Mouse (Mus musculus): Measurements from ENCODE around the gene A1bg.

Gene A1bg

DNA sequence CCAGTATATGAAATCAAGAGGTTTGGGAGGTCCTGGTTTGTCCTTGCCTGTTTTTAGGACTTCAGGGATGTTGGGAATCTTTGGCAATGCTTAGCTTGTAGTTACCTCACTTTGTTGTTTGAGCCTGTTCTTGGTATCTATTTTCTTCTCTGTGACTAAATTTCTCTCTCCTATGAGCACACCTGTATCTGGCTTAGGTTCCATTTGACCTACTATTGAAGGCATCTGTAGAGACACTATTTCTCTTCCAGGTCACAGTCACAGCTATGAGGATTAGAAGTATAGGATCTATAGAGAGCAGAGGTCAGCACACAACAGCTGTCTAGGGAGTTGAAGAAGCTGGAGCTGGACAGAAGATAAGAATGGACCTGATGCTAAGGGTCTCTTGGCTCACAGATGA, at the start of gene A1bg:
TSS of gene A1bg (minus strand) at position 101 of the 400 bp plus-strand sequence.
- DNase-seq, result no peak

DNA sequence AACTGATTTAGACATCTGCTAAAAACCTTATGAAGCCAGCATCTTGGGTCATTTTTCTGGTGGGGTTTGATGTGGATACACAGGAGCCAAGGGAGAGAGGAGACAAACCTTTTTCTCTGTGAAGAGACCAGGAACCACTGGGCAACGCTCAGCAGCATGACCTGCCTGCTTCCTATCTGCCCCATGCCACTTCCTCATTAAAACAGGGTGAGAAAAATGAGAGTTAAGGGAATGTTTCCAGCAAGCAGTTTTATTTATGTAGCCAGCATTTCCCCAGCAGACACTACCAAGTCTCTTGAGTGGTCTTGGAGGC, 45.7 kb upstream of the A1bg start:
- no peak for DNase-seq

DNA sequence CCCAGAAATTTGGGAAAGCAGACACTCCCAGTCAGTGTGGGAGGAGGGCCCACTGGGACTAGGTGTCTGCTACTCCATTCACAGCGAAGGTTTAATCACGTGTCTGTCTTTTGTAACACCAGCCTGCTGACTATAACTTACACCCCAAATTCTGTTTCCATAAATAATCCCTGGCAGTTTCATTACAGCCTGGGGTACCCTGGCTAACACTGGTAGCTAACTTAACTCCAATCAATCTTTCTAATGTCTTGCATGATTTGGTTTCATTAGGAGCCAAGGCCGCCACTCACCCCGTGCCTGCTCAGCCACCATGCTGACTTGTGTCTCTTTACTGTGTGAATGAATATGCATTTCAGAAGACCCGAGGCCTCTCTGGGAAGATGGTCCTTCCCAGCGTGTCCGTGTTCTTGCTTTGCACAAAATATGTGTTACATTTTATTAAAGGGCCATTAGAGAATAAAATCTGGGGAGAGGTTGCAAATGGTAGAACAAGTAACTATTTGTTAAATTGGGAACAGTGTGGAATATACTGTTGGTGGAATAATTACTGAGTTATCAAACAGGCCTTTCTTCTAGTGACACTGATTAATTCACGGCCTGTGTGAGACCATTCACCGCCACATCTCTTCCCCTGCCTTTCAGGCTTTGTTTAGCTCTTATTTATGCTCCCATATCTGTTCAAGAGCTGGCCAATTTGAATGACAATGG, 45.2 kb upstream of the A1bg start:
- no peak for DNase-seq

DNA sequence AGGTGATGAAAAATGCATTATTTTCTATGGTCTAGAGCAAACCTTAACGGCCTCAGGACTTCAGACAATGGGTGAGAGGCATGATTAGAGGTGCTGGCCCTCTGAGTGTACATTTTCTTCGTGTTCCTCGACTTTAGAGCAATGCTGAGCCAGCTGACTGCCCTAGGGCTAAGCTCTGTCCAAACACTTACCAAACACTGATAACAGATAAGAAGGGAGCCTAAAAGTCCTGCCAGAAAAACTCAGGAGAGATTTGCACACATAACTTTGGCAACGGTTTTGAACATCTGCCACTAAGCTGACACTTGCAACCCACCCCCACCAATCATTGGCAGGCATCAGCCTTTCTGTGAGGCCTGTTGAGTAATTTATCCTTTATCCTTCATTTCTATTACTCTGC, 2.9 kb upstream of the A1bg start:
- no peak for DNase-seq

DNA sequence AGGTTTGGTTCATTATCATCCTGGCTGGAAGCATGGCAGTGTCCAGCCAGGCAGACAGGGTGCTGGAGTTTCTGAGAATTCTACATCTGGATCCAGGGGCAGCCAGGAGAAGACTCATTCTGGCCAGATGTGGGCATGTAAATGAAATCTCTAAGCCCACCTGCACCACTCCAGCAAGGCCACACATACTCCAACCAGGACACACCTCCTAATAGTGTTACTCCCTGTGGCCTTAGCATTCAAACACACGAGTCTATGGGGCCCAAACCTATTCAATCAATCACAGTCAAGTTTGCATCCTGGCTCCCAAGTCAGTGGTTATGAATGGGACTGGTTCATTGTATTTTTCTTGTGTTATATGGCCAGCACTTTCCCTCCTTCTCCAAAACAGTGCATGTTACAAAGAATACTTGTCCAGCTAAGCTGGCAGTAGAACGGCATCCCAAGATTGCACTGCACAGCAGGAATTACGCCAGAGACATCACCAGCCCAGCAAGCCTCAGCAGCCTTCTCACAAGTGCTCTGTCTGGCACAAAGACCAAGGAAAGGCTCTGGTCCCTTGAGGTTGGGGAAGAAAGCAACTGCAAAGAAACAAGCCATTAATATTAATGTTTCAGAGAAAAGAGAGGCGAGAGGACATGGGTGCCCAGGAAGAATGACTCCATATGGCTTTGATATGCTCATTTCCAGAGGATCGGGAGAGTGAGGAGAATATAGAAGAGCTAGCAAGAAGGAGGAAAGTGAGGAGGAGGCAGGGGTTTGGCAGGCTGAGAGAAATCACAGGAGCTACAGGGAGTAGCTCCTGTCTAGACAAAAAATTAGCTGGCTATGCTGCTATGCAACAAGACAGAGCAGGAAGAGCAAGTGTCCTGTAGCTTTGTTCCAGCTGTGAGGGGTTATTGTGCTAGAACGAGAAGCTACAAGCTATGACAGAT, 18.8 kb downstream of the A1bg start:
- DNase-seq, result no peak

DNA sequence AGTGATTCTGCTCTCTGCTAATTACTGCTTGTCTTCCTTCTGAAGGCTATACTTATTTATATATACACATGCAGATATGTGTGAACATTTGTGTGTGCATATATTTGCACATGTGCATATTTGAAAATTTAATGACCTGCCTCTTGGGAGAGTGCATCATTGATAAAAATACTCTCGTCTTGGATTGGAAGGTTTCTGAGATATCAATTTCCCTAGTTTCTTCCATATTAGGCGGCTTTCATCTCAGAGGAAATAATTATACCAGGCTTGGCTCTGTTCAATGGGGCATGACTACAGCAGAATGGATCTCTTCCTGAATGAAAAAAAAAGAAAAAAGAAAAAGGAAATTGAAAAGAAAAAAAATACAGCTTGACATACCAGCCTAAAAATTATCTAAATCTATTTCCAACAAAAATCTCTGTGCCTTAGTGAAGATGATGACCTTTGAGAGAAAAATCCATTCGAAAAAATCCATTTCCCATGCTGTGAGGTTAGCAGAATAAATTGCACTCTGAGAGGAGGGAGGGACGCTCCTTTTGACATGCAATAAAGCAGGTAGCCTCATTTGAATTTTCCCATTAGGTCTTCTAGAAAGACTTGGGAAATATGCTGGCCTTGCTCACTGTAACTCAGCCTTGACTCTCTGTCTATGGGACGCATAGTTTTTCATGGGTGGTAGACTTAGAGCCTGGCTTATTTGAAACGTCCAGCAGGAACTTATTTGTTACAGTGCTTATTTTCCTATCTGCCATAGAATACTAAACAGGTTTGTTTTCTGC, 24.4 kb downstream of the A1bg start:
- DNase-seq, result no peak

DNA sequence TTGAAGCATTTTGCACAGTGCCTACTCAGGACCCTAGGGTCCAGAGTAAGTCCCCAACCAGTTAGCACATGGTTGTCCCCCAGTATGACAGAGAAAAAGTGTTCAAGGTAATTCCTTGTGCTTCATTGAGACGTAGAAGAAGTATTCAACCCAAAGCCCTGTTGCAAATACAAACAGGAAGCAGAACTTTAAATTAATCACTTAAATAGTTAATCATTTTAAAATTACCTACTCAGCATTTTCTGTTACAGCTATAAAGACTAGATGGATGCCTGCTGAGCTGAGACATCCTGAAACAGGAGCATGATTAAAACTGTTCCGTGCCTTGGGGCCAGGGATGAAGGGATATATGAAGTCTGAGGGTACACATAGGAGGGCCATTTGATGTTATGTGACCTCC, 26.8 kb downstream of the A1bg start:
- DNase-seq, result no peak

DNA sequence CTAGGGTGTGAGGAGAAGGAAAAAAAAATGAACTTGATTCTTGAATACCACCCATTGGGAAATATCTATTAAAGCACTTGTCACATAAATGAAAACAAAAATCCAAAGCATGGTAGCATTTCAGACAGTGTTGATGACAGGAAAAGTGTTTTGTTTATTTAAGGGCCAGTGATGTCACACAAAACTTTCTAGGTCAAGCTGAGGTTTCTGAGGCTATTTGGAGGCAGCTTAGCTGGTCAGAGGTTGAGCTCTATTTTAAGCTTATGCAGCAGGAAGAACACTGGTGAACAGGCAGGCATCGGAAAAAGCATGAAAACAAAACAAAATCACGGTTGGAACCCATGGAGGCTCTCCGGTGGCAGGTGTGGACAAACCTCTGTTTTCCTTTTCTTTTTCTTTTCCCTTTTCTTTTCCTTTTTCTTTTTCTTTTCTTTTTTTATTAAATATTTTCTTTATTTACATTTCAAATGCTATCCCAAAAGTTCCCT, 29.8 kb downstream of the A1bg start:
- no peak for DNase-seq

DNA sequence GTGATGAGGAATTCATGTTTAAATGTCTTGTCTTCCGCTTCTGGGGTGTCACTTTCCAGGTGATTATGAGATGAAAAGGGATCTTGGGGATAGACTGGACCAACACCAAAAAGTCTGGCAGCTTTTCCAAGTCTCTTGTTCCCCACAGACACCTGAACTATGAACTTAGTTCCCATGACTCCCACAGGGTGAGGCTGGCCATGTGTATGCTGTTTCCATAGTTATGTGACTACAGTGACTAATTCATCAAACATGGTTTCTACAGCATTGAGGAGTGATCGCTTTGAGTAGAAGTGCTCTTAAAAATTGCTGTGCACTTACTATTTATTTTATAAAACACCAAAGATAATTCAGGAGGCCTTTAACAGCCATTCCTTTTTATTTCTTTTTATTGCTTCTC, 34.1 kb downstream of the A1bg start:
- no peak for DNase-seq

DNA sequence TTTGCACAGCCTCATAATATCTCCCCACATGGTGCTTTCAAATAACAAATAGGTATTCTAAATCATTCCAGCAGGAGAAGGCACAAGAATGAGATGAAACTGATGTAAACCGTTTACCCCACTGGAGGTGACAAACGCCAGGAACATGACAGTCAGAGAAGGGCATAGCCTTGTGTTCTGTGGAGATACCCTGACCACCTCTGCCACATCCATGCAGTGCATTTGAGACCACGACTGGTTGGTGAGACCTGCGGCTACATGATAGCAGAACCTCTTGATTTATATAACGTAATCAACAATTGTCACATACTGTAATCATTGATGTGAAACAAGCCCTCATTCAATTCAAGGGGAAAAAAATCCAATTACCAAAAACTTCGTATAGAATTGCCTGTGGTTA, 47.1 kb downstream of the A1bg start:
- DNase-seq, result no peak

DNA sequence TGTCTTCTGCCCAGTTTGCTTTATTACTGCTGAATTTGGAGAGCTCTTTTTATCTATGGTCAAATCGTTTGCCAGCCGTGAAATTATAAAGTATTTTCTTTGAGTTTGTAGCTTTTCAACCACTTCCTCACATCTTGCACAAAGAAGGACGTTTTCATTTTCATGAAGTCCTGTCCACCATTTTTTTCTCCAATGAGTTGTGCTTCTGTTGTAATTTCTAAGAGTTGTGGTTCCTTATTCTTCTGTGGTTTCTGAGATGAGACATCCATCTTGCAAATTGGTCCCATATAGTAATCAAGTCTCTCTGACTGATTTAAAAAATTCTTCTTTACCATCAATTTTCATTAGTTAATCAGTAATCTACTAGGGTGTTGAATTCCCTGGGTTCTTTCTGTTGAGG, 60.4 kb downstream of the A1bg start:
- DNase-seq, result no peak

DNA sequence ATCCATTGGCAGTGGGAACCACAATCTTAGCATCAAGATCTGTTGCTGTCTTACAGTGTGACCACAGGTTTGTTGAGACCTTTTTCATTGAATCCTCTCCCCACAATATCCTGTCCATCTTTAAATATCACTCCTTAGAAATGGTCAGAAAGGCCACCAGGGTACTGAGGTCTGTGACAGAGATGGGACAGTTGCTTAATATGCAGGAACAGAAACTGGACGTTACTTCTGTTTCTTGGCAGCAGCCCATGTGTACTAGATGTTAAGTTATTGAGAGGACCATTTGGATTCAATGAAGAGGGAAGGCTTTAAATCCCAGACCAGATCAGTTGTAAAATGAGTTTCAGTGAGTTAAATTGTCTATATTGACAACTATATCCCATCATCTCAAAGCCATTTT, 67.7 kb downstream of the A1bg start:
- no peak for DNase-seq

DNA sequence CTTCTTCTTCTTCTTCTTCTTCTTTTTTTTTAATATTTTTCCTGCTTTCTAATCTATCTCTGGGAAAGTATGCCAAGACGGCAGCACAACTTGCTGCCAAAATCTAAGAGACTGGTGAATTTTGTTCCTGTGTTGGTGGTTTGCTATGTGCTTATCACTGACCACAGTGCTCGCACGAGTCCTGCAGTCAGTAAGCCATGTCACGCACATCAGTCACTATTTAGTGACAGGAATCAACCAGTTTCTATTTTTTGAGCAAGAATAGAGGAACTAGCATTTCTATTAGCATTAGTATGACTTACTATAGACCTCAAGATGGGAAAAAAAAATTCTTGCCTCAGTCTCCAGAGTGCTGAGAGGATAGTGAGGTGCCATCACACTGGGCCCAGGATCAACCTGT, 68.7 kb downstream of the A1bg start:
- no peak for DNase-seq

DNA sequence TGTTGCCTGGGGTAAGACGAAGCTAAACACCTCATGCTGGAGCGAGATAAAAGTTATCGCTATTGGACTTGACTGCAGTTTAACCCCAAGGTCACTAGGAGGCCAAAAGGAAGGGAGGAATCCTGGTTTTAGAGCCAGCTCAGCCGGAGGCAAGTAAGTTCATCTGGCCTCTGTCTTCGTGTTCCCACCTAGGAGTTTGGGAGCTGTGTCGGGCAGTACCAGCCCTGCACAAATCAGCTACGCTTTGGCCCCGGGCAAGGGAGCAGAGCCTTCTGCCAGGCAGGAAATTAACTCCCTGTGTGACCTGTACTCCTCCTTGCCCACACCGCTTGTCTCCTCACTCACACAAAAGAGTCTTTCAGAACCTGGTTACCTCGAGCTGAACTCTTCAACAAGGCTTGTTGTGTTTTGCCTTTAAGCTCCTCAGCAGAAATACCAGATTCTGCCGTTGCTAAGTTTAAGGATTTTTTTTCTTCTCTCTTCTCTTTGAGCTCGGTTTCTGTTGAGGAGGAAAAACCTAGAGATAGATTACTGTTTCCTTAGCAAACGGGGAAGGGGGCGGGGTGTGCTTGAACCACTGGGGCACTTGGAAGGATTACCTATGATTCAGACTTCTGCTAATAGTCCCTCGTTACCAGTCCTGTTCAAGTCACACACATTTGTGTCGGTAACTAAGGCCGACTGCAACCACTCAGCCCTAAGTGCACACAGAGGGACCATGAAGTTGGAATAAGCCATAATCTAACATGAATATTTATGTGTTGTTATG, 69.4 kb downstream of the A1bg start, which contains the start of gene Fam84b:
TSS of gene Fam84b (minus strand) at position 548 of the 769 bp plus-strand sequence.
- DNase-seq, result no peak

DNA sequence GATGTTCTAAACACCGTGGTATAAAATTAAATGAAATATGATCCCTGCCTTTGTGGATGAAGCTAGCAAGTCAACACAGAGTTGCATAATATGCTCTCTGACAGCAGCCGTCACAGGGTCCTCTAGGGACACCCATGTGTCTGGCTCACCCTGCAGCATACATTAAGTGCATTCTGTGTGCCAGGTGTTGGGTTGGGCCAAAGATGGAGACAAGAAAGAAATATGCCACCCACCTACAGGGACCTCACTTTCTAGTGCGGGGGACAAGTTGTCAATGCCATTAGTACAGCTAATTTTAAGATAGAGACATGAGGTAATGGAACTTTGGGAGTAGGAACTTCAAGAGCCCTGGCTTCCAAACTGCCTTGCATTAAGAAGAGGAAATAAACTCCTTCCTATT, 74.2 kb downstream of the A1bg start:
- no peak for DNase-seq

Data from thymus, postnatal 36 days (tissue).